Mouse (Mus musculus) T-cell, adult 2 months (primary cell): Measurements from ENCODE around the gene Zap70.

ENCODE experiments used
- DNase-seq: peaks from one replicate; pipeline ENCODE4 v3.0.0; 2022; ENCODE audit warnings: low spot score

The Zap70 gene

GRCm38 (mm10) chr1:36772198-36772934 lies 10.8 kb downstream of the Zap70 start:
- DNase-seq: no peak

GRCm38 (mm10) chr1:36780793-36781192 lies 19.2 kb downstream of the Zap70 start:
- no peak for DNase-seq

GRCm38 (mm10) chr1:36782476-36782875 lies 20.9 kb downstream of the Zap70 start:
- no peak for DNase-seq

- DNase-seq: peak; percentile 70
Observed at GRCm38 (mm10) chr1:36784365-36785134, 23.0 kb downstream of the Zap70 start.

- no peak for DNase-seq
Observed at GRCm38 (mm10) chr1:36785238-36785641, 23.6 kb downstream of the Zap70 start.

- DNase-seq: peak; percentile 40
Observed at GRCm38 (mm10) chr1:36786377-36786776, 24.8 kb downstream of the Zap70 start.

- DNase-seq: no peak
Observed at GRCm38 (mm10) chr1:36789416-36789815, 27.8 kb downstream of the Zap70 start.

- no peak for DNase-seq
Observed at GRCm38 (mm10) chr1:36796711-36797110, 35.1 kb downstream of the Zap70 start.

GRCm38 (mm10) chr1:36797481-36797880 lies 35.9 kb downstream of the Zap70 start:
- DNase-seq: peak; percentile 74

GRCm38 (mm10) chr1:36800379-36801011 lies 38.9 kb downstream of the Zap70 start:
- no peak for DNase-seq

GRCm38 (mm10) chr1:36804259-36804658 lies 42.7 kb downstream of the Zap70 start:
- DNase-seq: no peak

GRCm38 (mm10) chr1:36804833-36805232 lies 43.2 kb downstream of the Zap70 start:
- no peak for DNase-seq

- DNase-seq: no peak
Observed at GRCm38 (mm10) chr1:36806181-36806905, 44.7 kb downstream of the Zap70 start.

GRCm38 (mm10) chr1:36807086-36807485 lies 45.5 kb downstream of the Zap70 start:
- no peak for DNase-seq

GRCm38 (mm10) chr1:36807782-36808565 lies 46.4 kb downstream of the Zap70 start:
- DNase-seq: no peak

- DNase-seq: no peak
Observed at GRCm38 (mm10) chr1:36811806-36812205, 50.2 kb downstream of the Zap70 start.

GRCm38 (mm10) chr1:36813415-36813814 lies 51.8 kb downstream of the Zap70 start:
- DNase-seq: no peak

- no peak for DNase-seq
Observed at GRCm38 (mm10) chr1:36814271-36814903, 52.8 kb downstream of the Zap70 start.

GRCm38 (mm10) chr1:36815166-36815565 lies 53.6 kb downstream of the Zap70 start:
- no peak for DNase-seq

GRCm38 (mm10) chr1:36821918-36822317 lies 60.3 kb downstream of the Zap70 start:
- DNase-seq: peak; percentile 10

- DNase-seq: no peak
Observed at GRCm38 (mm10) chr1:36824356-36824755, 62.8 kb downstream of the Zap70 start.
